Mouse (Mus musculus): ENCODE data around the gene Tns3.
"Not testable (repeated sequence)": the region's sequence is repeated elsewhere in the genome, so short reads cannot be mapped to it uniquely, and the experiment has no call there.

The Tns3 gene

DNA sequence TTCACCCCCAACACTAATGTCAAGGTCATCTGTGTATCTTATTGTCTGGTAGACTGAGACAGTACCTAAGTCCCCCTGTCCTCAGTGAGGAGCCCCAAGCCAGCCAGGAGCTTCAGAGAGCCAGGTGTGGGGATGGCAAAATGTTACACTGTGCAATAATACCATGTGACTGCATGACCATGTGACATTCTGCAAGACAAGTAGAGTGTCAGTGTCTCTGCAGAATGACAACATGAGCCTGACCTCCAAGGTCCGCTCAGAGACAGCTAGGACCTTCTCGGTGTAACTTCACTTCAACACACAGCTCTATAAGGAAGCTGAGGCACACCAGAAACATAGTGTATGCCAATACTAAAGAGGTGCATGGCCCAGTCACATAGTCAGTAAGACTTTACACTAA lies 20.1 kb downstream of the Tns3 start:
- DNase-seq: no peak

DNA sequence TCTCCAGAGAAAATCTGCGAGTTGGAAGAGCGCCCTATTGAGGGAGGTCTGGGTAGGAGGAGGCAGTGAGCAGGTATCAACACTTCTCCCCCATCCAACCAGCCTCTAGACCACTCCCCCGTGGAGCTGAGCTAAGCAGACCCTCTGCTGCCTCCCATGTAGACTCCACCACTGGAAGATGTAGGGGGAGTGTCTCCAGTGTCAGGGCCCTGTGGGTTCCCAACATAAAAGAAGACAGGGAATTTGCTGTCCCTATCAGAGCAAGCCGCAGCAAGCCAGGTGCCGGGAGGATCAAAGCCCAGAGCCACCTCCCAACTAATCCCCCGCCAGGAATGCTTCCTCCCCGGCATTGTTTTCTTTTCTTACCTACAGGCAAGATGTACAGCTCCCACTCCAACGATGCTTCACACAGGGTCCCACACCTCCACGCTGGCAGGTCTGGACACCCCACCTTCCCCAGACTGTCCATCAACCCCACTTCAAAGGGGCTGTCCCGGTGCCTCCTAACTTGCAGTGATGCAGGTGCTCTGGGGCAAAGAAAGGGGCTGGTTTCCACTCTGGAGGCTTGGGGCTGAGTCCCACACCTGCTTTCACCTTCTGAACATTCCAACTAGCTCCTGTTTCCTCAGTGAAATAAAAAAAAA lies 22.6 kb downstream of the Tns3 start:
- DNase-seq: no peak

DNA sequence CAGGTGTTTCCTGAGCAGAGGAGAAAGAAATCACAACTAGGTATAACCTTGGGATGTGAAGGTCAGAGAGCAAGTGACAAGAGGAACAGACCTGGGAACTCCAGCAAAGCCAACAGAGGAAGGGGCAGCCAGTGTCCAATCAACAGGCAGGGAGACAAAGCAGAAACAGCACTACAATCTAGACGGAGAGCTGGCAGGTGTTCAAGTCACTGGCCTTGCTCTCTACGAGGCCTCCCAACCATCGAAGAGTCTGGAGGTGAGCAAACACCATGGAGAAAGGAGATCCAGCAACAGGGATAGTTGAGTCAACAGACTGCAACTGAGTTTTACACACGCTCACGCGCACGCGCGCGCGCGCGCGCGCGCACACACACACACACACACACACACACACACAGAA lies 24.6 kb downstream of the Tns3 start:
- DNase-seq: no peak

DNA sequence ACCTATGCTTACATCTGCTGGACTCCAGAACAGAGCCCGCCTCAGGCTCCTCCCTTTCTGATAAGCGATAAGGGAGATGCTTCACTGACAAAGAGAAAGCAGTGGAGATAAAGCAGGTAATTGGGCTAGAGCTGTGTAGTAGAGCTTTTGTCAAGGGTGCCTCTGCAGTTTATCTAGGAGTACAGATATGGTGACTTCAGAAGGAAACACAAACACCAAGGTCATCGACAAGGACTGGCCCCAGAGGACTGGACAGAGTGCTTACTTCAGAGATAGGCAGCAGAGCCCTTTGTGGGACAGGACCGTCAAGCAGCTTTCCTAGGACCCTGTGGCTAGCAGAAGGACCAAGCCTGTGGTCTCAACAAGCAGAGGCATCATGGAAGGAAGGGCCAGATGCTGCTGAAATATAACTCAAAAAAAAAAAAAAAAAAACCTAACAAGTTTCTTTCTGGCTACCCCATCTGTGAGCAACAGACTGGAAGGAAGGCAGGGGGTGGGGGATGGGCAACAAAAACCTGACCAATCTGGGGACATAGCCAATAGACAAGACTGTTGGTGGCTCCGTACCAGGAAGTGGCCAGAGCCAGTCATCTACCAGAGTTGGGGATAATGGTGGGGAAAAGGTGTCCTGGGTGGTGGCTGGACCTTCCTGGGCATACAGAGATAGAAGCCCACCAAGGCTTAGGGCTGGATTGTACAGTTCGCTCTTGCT lies 25.2 kb downstream of the Tns3 start:
- DNase-seq: no peak

DNA sequence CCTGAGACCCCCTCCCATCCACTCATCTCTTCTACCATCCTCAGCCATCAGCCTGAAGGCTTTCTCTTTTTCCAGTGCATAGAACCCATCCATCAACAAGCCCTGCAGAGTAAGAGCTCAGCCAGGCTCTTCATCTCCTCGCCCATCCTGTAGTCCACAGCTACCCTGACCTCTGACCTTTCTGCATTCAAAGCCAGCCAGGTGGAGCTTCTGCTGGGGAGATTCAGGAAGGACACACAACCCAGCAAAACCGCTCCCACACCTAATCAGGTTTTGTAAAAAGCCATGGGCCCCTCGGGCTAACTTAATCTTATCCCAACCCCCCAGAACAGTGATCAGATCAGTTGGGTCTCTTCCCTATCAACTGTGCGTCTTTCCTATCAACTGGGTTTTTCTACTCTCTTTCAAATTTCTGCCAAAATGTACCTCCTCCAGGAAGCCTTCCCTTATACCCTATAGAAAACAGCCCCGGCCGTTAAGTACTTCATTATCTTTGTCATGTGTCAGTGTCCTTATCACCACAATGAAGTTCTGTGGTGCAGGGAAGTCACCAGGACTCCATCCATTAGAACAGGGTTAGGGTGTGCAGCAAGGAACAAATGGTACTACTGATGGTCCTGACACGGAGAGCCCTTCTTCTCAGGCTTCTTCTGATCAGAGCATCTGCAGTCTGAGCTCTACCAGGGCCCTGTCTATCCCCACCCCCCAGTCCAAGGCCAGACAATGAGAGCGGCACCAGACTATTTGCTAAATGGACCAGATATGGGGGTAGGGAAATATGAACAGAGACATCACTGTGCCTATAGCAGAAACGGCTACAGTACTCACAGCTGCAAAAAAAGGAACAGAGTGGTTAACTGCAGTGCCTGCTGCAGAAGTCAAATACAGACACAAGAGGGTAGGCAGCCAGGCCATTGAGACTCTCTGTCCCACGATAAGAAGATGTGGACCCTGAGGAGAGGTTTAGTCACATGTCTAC lies 26.6 kb downstream of the Tns3 start:
- no peak for DNase-seq

DNA sequence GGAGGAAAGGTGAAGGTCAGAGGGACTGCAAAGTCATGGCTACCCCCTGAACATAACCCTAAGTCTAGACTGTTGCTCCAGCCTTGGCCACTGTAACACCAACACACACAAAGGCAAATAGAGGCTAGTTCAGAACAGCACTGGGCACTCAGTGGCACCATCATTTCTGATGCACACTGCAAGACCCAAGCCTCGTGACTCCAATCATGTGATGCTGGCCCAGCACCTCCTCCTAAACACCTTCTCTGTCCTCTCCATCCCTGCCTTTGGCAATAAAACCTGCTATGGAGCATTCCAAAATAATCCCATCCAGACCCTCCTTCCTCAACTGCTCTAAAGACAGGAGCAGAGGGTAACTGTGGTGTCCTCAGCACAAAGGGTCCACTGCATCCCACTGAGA lies 27.7 kb downstream of the Tns3 start:
- no peak for DNase-seq

DNA sequence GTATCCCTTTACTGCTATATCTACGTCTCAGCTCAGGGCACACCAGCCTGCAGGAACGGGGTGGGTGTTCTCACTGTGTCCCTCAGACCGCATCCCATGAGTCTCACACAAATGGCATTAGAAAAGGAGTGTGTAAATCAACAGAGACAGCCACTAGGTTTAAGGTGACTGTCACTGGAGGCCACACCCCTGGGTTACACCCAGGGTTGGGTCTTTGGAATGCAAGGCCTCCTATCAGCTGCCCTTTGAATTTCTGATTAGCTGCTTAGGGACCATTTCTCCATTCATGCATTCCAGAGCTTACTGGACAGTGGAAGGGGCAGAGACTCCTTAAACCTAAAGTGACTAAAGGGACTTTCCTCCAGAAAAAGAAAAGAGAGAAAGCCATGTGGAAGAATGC lies 28.6 kb downstream of the Tns3 start:
- DNase-seq: no peak

DNA sequence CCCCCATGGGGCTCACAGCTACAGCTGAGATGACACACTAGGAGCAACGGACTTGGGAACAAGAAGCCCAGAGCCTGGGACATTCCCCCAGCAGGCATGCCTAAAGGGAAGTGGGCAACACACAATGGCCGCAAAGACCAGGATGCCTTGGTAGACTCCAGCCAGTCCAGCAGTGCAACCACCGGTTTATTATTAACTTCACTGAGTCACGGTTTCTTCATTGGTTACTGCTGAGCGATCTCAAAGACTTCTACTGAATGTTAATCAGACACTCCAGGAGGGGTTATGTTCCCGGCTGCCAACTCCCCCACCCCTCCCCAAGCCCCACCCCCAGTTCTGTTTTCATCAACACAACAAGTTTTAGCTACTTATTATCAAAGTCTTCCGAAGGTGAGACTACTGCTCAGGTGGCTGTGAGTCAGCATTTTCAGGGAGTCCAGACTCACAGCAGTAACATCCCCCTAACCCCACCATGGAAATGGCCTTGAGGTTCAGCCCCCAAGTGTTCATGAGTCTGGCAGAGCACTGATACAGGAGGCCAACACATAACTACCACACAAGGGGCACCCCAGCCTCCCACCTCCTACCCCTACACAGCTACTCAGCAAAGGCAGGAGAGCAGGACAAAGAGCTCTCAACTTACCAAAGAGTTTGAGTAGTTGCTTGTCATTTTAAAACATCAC lies 29.5 kb downstream of the Tns3 start:
- DNase-seq: no peak

DNA sequence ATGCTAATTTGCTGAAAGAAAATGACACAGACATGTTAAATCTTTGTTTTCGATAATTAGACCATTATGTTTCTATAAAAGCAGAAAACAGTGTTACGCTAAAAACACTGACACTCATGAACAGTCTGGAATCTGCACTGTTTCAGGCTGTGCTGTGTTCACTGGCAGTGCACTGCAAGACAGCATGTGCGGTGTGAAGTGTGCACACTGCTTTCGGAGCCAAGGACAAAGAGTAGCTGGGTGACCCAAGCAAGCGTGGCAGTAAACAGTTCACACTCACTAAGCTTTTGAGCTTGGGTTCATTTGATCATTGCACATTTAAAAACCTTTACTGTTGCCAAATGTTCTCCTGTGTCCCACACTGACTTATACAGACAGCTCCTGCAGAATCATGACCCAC lies 32.2 kb downstream of the Tns3 start:
- DNase-seq: no peak

DNA sequence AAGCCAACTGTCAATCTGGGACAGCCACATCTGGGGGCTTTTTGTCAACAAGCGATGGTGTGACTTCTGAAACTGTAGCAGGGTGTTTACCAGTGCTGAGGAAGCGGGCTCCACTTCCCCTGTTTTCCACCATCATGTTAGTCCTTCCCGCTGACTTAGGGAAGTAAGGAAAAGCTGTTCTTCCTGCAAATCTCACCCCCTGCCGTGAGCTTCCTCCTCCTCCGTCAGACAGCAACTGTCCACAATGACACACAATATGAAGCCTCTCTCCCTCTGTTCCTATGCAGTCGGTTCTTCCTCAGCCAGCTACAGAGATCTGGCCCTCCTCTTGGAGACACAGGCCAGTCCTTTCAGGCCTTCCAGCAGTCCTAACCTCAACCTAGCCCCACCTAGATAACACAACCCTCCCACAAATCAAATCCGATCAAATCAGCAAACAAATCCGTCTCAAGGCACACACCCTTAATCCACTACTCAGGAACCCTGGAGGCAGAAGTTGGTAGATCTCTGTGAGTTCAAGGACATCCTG lies 34.4 kb downstream of the Tns3 start:
- no peak for DNase-seq

DNA sequence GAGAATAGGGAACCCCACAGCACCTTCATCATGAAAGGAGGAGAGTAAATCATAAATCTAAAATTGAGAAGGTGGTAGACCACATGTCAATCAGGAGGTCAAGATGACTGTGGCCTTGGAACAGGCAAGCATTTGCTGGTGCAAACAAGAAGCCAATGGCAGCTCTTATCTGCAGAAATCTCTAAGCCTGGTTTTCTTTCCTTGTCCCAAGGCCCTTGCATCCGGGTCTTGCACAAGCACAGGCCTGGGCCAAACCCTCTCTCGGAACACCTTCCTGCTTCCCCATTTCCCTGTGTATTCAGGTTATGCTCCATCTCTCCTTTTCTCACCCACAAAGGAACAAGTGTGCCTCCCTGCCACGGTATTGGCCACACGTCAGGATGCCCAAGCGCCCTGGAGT lies 35.0 kb downstream of the Tns3 start:
- DNase-seq: no peak

DNA sequence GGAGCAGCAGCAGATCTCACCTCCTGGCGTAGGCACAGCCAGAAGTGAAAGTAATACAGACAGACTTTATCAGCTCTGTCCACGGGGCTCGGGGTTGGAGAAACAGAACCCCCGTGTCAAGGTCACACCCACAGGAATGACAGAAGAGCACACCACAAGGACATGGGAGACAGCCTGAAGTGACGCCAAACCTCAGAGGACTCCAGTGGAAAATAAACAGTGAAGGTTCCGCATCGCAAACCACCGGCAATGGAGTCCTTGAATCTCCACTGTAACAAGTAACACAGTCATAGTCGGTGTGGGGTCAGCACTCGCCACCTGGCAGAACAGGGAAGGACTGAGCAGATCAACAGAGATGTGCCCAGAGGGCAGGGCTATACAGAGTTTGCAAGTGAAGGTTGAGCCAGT lies 35.5 kb downstream of the Tns3 start:
- DNase-seq: no peak

DNA sequence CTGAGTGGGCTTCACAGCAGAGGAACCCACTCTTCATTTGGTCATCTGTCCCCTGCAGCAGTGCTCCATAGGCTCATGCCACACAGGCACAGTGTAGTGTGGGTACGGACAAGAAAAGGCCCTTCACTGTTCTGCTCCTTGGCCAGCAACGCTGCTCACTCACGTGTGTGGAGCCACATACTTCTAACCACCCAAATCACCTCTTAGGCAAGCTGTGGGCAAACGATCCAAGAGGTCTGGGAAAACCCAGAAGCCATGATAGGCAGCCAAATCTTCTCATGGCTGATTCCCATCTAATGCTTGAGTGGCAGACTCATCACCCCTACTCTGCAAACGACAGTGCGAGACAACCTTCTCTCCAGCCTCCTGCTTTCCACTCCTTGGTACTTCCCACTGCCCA lies 37.2 kb downstream of the Tns3 start:
- DNase-seq: no peak

DNA sequence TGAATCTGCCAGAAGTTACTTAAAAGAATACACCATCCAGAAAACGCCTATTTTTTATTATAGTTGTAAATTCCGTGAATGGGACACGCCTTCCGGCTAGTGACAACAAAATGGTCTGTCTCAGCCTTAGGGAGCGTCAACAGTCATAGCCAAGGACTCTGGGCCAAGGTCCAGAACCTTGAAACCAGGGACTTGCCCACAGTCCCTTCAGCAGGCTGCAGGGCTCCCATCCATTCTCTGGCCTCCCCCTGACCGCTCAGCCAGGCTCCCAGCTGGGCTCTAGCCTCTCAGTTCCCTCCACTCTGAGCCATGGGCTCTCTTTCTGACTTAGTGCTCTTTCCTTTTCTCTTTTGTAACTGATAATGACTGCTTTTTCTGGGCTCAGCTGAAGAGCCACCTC lies 37.6 kb downstream of the Tns3 start:
- no peak for DNase-seq

DNA sequence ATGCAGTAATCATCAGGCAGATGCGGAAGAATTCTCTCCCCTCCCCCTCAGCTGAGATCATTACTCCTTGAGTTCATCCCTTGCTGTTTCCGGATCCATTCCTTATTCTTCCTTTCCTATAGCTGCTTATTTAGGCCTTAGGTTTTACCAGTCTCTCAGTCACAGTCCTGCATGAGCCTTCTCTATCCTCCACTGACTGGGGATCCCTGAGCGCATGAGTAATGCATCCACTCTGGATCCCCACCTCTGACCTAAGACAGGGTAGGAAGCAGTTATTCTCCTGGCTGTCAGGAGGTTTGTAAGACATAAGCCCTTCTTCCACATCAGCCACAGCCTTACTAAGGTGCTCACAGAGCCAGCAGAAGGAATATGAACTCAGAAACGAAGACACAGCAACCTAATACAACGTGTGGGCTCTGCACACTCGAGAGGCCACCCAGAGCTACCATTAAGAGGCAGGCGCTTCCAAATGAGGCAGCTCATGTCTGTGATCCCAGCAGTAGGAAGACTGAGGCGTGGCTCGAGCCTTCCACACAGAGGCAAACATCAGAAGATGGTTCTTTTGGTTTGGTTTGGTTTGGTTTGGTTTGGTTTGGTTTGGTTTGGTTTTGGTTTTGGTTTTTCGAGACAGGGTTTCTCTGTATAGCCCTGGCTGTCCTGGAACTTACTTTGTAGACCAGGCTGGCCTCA lies 38.3 kb downstream of the Tns3 start:
- no peak for DNase-seq

DNA sequence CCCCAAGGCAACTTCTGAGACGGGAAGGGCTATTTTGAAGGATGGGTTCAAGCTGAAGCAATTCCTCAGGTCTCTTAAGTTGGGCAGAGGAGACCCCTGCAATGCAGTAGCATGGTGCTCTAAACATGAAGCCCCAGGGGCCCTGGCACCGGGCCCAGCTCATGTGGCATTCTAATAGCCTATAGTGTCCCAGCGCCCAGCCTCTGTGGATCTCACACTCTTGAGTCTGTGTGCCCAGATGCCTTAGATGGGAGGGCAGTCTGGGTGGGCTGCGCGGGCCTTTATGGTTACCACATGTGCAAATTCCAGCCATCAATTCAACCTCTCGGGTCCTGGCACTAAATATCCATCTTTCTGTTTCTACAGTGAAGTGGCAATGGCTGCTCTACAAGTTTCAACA lies 38.9 kb downstream of the Tns3 start:
- no peak for DNase-seq

DNA sequence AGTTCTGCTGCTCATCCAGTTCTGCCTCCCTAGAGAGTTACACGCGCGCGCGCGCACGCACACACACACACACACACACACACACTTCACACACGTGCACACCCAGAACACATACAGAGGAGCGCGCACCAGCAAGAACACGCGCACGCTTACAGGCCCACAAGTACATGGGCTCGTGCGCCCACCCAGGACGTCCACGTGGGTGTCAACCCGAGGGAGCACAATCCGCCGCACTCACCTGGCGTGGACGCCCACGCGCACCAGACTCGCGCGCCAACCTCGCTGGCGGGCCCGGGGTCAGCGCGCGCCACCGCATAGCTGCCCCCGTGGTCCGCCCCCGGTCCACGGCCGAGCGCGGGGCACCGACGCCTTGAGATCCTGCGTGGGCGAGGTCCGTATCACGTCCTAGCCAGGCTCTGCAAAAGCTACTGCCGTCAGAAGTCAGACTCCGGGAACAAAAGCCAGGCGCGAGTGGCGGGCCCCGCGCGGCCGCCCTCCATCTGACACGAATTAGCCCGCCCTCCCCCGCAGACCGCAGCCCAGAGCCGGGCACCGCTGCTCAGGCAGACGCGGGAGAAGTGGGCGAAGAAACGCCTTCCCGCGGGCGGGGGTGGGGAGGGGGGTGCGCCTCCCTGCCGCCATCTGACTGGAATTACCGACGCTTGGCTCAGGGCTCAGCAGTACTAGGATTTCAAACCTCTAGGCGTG lies 40.0 kb downstream of the Tns3 start:
- DNase-seq: no peak

DNA sequence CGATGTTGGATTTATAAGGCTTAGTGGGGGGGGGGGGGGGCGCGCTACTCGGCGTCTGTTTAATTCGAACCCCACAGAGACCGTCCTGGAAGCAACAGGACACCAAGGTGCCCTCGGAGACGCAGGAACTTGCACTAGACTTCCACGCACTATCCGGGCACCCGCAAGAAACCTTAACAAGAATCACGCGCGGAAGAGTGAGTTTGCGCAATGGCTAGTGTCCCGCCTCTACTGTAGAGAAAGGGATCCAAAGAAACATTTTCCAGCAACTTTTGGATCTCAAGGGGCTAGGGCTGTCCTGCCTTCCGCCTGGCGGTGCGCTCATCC lies 40.5 kb downstream of the Tns3 start:
- DNase-seq: no peak

DNA sequence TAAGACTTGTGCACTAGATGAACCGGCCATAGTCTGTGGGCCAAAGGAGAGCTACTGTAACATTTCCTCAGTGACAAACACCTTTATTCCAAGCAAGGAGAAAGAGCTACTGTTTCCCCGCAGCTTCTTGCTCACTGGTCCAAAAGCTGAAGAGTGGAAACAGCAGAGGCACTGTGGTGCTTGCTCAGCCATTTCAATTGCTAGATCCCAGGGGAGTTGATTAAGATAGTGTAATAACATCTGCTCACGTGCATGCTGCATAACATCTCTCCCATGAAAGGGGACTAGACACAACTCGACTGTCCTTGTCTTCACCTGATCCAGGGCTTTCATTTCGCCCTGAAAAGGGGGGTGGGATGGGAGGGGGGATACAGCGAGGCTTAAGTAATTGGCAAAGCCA lies 41.7 kb downstream of the Tns3 start:
- no peak for DNase-seq

DNA sequence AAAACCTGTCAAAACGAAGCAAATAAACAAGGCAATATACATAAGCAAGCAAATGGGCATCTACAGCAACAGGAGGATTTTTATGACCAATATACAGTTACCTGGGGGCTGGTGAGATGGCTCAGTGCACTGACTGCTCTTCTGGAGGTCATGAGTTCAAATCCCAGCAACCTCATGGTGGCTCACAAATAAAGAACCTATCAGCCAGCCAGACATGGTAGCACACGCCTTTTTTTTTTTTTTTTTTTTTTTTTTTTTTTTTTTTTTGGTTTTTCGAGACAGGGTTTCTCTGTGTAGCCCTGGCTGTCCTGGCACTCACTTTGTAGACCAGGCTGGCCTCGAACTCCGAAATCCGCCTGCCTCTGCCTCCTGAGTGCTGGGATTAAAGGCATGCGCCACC lies 45.2 kb downstream of the Tns3 start:
- DNase-seq: not testable (repeated sequence)

DNA sequence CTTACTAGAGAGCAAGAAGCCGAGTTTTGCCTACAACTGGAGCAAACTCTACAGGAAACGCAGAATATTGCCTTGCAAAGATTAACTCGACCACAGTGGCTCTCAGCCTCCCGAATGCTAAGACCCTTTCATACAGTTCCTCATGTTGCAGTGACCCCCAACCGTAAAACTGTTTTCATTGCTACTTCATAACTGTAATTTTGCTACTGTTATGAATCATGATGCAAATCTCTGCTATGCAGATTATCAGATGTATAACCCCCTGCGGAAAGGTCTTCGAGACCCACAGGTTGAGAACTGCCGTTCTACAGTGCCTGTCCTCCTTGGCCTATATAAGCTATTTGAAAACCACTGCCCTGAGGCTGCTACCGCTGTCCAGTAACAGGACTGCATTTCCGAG lies 46.0 kb downstream of the Tns3 start:
- no peak for DNase-seq

DNA sequence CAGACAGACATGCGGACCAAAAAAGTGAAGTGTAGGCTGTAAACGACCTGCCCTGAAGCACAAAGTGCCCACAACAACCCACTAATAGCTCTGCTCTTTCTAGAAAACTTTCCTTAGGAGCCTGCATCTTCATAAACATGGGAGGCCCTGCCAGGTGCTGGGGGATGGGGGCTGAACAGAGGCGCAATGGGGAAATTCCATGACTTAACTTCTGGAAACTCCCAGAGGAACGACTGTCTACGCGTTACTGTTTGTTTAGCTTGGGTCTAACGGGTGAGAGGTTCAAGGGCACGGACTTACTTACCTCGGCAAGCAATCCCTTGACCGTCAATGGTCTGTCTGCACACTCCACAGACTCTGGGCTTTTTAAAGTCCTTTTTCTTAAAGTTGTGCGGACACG lies 48.9 kb downstream of the Tns3 start:
- DNase-seq: no peak
